8 mouse cellular contexts compared by ENCODE assay signal in the genomic region with DNA sequence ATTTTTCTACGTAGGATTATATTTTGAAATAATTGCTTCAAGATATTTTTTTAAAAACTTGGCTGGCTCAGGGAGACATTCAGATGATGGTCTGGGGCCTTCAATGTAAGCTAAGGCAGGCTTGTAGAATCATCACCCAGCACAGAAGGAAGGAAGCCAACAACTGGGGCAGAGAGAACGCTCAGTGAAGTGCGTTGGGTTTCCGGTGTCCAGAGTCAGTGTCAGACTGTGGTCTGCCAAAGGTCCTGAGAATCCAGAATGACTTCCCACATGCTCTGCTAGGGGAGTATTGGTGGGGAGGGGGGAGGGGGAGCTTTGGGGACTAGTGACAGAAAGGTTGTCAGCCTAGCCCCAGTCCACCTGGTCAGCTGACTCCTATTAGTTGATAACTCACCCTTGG.
DNase-seq lines count a peak whose midpoint lies in the region; ATAC-seq lines count a peak whose summit lies in the region.

No protein-coding gene starts in this region.

- H3K9ac ChIP-seq in forebrain, embryonic 15.5 days (replicated peaks) = no peak overlapping the region
- H3K9ac ChIP-seq in midbrain, embryonic 14.5 days (replicated peaks; ENCODE audit: low read length) = no peak overlapping the region

- no peaks in the 10 kb centered on the region for H3K27me3 ChIP-seq in forebrain, embryonic 10.5 days (ENCODE audit: poor library complexity, severe bottlenecking)
- H3K27me3 ChIP-seq in forebrain, embryonic 15.5 days = no peaks in the 10 kb centered on the region
- H3K27me3 ChIP-seq in midbrain, embryonic 14.5 days (ENCODE audit: control insufficient read depth, insufficient read depth, low read length) = no peaks in the 10 kb centered on the region

- no peaks in the 10 kb centered on the region for H3K36me3 ChIP-seq in forebrain, embryonic 10.5 days (replicated peaks)
- H3K36me3 ChIP-seq in forebrain, embryonic 15.5 days = no peaks in the 10 kb centered on the region
- no peaks in the 10 kb centered on the region for H3K36me3 ChIP-seq in midbrain, embryonic 14.5 days (ENCODE audit: control insufficient read depth, insufficient read depth, low read length)

- no peak overlapping the region for H3K4me3 ChIP-seq in forebrain, embryonic 10.5 days
- H3K4me3 ChIP-seq in forebrain, embryonic 15.5 days = no peak overlapping the region
- H3K4me3 ChIP-seq in midbrain, embryonic 14.5 days (replicated peaks; ENCODE audit: low read depth, low read length) = no peak overlapping the region

- peak overlapping the region; percentile 64; the same call in 1 of the 2 replicates for H3K27ac ChIP-seq in forebrain, embryonic 10.5 days
- H3K27ac ChIP-seq in forebrain, embryonic 15.5 days (replicated peaks) = no peak overlapping the region
- no peak overlapping the region for H3K27ac ChIP-seq in midbrain, embryonic 14.5 days (replicated peaks; ENCODE audit: low read depth, low read length)

- no peak overlapping the region for H3K4me2 ChIP-seq in forebrain, embryonic 15.5 days (replicated peaks)
- 0 out of 2 replicates have a peak overlapping the region, but pooled peaks have one; percentile 2 for H3K4me2 ChIP-seq in midbrain, embryonic 14.5 days (ENCODE audit: low read length)

- no peaks in the 10 kb centered on the region for H3K9me3 ChIP-seq in forebrain, embryonic 10.5 days
- H3K9me3 ChIP-seq in forebrain, embryonic 15.5 days = no peaks in the 10 kb centered on the region
- no peaks in the 10 kb centered on the region for H3K9me3 ChIP-seq in midbrain, embryonic 14.5 days (ENCODE audit: control insufficient read depth, low read length)

- DNase-seq in forebrain, embryonic 10.5 days (ENCODE audit: extremely low spot score, low spot score) = no peak
- peak; percentile 64 for DNase-seq in kidney, postnatal 14 days
- no peak for DNase-seq in midbrain, embryonic 14.5 days
- no peak for DNase-seq in urinary bladder, postnatal 25 days (ENCODE audit: low spot score)
- DNase-seq in layer of hippocampus, adult 9-11 months = no peak

- H3K4me1 ChIP-seq in forebrain, embryonic 10.5 days = peaks cover 26% of the 10 kb centered on the region
- H3K4me1 ChIP-seq in forebrain, embryonic 15.5 days = peaks cover 6% of the 10 kb centered on the region; the same call in 1 of the 2 replicates
- peaks cover 5% of the 10 kb centered on the region for H3K4me1 ChIP-seq in midbrain, embryonic 14.5 days (ENCODE audit: control insufficient read depth, insufficient read depth, low read length)

- 81% methylated on average over 4 of the region's 4 CpGs for WGBS in forebrain, embryonic 10.5 days
- WGBS in forebrain, embryonic 15.5 days = 80% methylated on average over 4 of the region's 4 CpGs
- 84% methylated on average over 4 of the region's 4 CpGs for WGBS in midbrain, embryonic 14.5 days

- no peak for ATAC-seq in forebrain, embryonic 15.5 days (replicated peaks)
- 0 out of 2 replicates have a peak, but pooled peaks have one; percentile 9 for ATAC-seq in granulocyte monocyte progenitor cell, adult 5-6 weeks (replicated peaks; ENCODE audit: poor library complexity, severe bottlenecking)
- ATAC-seq in midbrain, embryonic 14.5 days (ENCODE audit: low FRiP score, low TSS enrichment) = no peak
- no peak for ATAC-seq in frontal cortex, adult (ENCODE audit: low TSS enrichment)
